Comparison of ENCODE assay signal across 14 mouse cellular contexts in the genomic region with DNA sequence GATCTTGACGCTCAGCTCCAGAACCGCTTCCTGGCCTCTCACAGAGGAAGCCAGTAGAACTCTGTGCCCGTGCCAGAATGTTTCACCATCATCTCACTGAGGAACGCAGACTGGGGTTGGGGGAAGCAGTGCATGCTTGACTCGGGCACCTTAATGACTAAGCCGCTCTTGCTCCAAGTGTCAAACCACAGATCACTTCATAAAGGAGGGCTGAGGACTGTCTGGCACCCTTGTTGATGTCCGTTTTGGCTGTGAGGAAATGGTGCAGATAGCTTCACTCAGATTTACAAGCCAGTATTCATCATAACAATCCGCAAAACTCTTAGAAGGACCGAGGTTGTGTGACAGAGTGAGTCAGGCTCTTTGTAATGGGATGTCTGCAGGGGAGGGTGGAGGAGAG. TPM values are rescaled to one million over a fixed set of nuclear protein-coding genes. Genes with fewer than 3 reads are reported as not detected.
A peak's percentile ranks its signal among the peaks of the same experiment; 100 is the strongest.
DNase-seq lines count a peak whose midpoint lies in the region; ATAC-seq lines count a peak whose summit lies in the region.
"Had no signal": no experiment of that assay in that cellular context is flagged by ENCODE, and none has a peak within 500 bp of the region (broad histone marks: within the 10 kb centered on the region; RNA-seq: fewer than 3 reads in every experiment).

No protein-coding gene starts in this region.

- no peak for ATAC-seq in midbrain, embryonic 14.5 days (ENCODE audit: low FRiP score, low TSS enrichment)

- no peaks in the 10 kb centered on the region for H3K4me1 ChIP-seq in midbrain, embryonic 14.5 days (ENCODE audit: control insufficient read depth, insufficient read depth, low read length)

- H3K9me3 ChIP-seq in midbrain, embryonic 14.5 days (ENCODE audit: control insufficient read depth, low read length): no peaks in the 10 kb centered on the region

- H3K4me2 ChIP-seq in midbrain, embryonic 14.5 days (ENCODE audit: low read length): no peak overlapping the region

- WGBS in midbrain, embryonic 14.5 days: 90% methylated on average over 9 of the region's 9 CpGs

- H3K36me3 ChIP-seq in midbrain, embryonic 14.5 days (ENCODE audit: control insufficient read depth, insufficient read depth, low read length): no peaks in the 10 kb centered on the region

- intact Hi-C loops in left cerebral cortex, postnatal 14 days (cut with DNase I): no loop called here

- no peaks in the 10 kb centered on the region for H3K27me3 ChIP-seq in midbrain, embryonic 14.5 days (ENCODE audit: control insufficient read depth, insufficient read depth, low read length)

- H3K4me3 ChIP-seq in midbrain, embryonic 14.5 days (replicated peaks; ENCODE audit: low read depth, low read length): no peak overlapping the region
- H3K4me3 ChIP-seq: erythroblast, embryonic 14.5 days had no signal

- no peak overlapping the region for H3K27ac ChIP-seq in midbrain, embryonic 14.5 days (replicated peaks; ENCODE audit: low read depth, low read length)

- no peak overlapping the region for H3K9ac ChIP-seq in midbrain, embryonic 14.5 days (replicated peaks; ENCODE audit: low read length)

- DNase-seq in ovary, postnatal 36 days (ENCODE audit: low spot score): peak; percentile 13
- DNase-seq in ovary, postnatal 14 days (ENCODE audit: low spot score): no peak
- peak; percentile 63 for DNase-seq in adipocyte (ENCODE audit: low spot score)
- peak; percentile 57 for DNase-seq in lung, postnatal 10 days
- peak; percentile 50 for DNase-seq in skeletal muscle tissue, adult 2 months (ENCODE audit: low read depth, low spot score)
- no peak for DNase-seq in left cerebral cortex, postnatal 14 days (ENCODE audit: low spot score in 2 of 2)
- no peak for DNase-seq in midbrain, embryonic 14.5 days
- DNase-seq: cerebellum, adult 2 months; embryo, embryonic 11 days; kidney, postnatal 10 days; right cerebral cortex, postnatal 25 days; thymus, adult 2 months had no signal

RNA-seq across cellular contexts. Expression of gene Fgf2, which starts 12.6 kb away (rescaled TPM):
- total RNA-seq in left cerebral cortex, postnatal 14 days (2021): 1 to 10 TPM; 3.1 to 4.1 TPM
- 0.53 and 0.66 TPM in 2 replicates for polyA plus RNA-seq in midbrain, embryonic 14.5 days (2014; fragmentation: Nextera tagmentation; extraction: Ambion mirVana)
- polyA plus RNA-seq: erythroblast, embryonic 14.5 days had no signal

RNA-seq across cellular contexts. Expression of gene Cetn4, which starts 48.2 kb away (rescaled TPM):
- total RNA-seq in left cerebral cortex, postnatal 14 days (2021): 1 to 10 TPM; 5.5 to 8.3 TPM
- polyA plus RNA-seq in midbrain, embryonic 14.5 days (2014; fragmentation: Nextera tagmentation; extraction: Ambion mirVana): 0.86 and 1.8 TPM in 2 replicates
- polyA plus RNA-seq: liver, adult 2 months had no signal

RNA-seq across cellular contexts. Expression of gene Bbs12, which starts 48.4 kb away (rescaled TPM):
- 1 to 10 TPM; 4.4 to 4.9 TPM for total RNA-seq in left cerebral cortex, postnatal 14 days (2021)
- 3.9 and 7.0 TPM in 2 replicates for polyA plus RNA-seq in midbrain, embryonic 14.5 days (2014; fragmentation: Nextera tagmentation; extraction: Ambion mirVana)
- polyA plus RNA-seq: erythroblast, embryonic 14.5 days had no signal

RNA-seq across cellular contexts. Expression of gene Spata5, which starts 59.0 kb away (rescaled TPM):
- 10 to 100 TPM; 18.8 to 24.4 TPM for total RNA-seq in left cerebral cortex, postnatal 14 days (2021)
- polyA plus RNA-seq in midbrain, embryonic 14.5 days (2014; fragmentation: Nextera tagmentation; extraction: Ambion mirVana): 30.7 and 38.3 TPM in 2 replicates

RNA-seq across cellular contexts. Expression of gene Nudt6, which starts 59.3 kb away (rescaled TPM):
- total RNA-seq in left cerebral cortex, postnatal 14 days (2021): 1 to 10 TPM; 6.3 to 7.4 TPM
- 5.2 and 8.1 TPM in 2 replicates for polyA plus RNA-seq in midbrain, embryonic 14.5 days (2014; fragmentation: Nextera tagmentation; extraction: Ambion mirVana)

Comparison
In these comparisons a context has a peak if more than half of its experiments do, and no peak if none do; other contexts are left out.
1. DNase-seq: peak in ovary, postnatal 36 days (single experiment), adipocyte (single experiment), lung, postnatal 10 days (single experiment) and skeletal muscle tissue, adult 2 months (single experiment); none in ovary, postnatal 14 days (single experiment), left cerebral cortex, postnatal 14 days (0 of 2) and midbrain, embryonic 14.5 days (single experiment).